Mouse (Mus musculus) adrenal gland (tissue): Measurements from ENCODE around the gene Smim12.

Experiments
- intact Hi-C: fragments of 180-260 bp; cut with DNase I; formaldehyde crosslinking; loops from one replicate; pipeline ENCODE4 v1.15.1; 2025
- long read RNA-seq, 2 experiments: library from polyadenylated mRNA; unstranded; transcript quantifications; one replicate each; pipeline ENCODE4 v2.0.0; 2020; ENCODE audit warnings: borderline replicate concordance in 1 of 2; ENCODE audit not compliant: insufficient replicate concordance in 1 of 2

Smim12 gene
- long read RNA-seq, experiment 1, transcript Smim12-201 (2 exons, 1,022 nt): major isoform, 106 of 113 reads
- long read RNA-seq, experiment 1, partial matches to known transcripts: 5 of 113 reads
- long read RNA-seq, experiment 1, other reads (novel, unspliced or antisense): 2 of 113 reads
- long read RNA-seq, experiment 2, transcript Smim12-201 (2 exons, 1,022 nt): major isoform, 111 of 115 reads
- long read RNA-seq, experiment 2, partial matches to known transcripts: 3 of 115 reads
- long read RNA-seq, experiment 2, other reads (novel, unspliced or antisense): 1 of 115 reads

DNA sequence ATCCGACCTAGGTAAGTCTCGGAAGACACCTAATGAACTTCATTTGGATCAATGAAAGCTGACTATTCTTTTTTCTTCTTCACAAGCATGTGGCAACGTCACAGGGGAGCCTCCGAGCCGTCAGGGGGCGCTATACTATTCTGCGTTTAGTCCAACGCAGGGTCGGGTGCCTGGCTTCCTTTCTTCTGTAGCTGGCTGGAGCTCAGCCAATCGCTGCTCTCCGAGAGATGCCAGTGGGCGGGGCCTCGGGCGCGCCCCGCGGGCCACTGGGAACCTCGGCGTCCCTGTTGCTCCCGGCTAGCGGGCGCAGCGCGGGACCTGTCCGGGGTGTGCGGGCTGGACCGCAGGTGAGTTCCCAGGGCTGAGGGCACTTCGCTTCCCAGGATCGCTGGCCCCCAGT lies at the start of gene Smim12:
Gene Smim12, plus strand, starts transcription at position 233 of the 400 bp plus-strand sequence.
- intact Hi-C loops: loop anchor here (10.0 kb wide), 1 partner anchor 199 kb away; no protein-coding TSS in a partner anchor

- intact Hi-C loops: no loop called here
These were observed 48.9 kb upstream of the Smim12 start for GRCm38 (mm10) chr4:127194477-127195269.

- intact Hi-C loops: no loop called here
These were observed 45.0 kb upstream of the Smim12 start for GRCm38 (mm10) chr4:127198609-127199008.

DNA sequence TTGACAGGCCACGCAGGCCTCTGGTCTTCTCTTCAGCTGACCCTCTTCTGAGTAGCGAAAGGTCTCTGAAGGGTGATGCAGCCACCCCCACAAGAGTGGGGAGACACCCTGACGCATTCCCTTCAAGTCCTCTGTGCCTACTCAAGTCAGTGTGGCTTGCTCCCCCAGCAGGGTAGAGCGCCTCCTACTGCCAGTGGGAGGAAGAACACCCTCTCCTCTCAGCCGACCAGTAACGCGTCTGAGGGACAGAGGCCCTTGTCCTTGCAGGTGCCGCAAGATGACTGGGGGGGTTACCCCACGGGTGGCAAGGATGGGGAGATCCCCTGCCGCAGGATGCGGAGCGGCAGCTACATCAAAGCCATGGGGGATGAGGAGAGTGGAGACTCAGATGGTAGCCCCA lies 44.2 kb upstream of the Smim12 start:
- intact Hi-C loops: no loop called here

DNA sequence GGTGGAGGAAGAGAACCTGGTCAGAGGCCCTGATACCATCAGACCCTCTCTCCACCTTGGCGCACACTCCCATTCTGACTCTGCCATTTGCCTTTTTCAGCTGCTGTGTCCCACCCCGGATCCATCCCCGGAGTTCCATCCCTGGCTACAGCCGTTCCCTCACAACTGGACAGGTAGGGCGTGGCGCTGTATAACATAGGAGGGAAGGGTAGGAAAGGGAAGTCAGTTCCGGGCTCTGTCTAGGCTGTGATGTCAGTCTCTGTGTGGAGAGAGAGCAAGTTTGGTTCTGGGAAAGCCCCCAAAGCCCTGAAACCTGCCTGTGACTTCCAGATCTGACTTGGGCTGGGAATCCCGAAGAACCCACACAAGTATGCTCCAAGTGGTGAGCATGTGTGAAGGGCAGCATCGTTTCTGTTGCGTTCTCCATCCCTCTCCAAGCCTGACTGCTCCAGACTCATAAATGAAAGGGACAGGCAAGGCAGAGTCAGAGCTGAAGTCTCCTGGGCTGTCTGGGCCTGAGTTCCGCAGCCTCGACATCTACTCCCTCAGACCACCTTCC lies 43.3 kb upstream of the Smim12 start:
- intact Hi-C loops: no loop called here

DNA sequence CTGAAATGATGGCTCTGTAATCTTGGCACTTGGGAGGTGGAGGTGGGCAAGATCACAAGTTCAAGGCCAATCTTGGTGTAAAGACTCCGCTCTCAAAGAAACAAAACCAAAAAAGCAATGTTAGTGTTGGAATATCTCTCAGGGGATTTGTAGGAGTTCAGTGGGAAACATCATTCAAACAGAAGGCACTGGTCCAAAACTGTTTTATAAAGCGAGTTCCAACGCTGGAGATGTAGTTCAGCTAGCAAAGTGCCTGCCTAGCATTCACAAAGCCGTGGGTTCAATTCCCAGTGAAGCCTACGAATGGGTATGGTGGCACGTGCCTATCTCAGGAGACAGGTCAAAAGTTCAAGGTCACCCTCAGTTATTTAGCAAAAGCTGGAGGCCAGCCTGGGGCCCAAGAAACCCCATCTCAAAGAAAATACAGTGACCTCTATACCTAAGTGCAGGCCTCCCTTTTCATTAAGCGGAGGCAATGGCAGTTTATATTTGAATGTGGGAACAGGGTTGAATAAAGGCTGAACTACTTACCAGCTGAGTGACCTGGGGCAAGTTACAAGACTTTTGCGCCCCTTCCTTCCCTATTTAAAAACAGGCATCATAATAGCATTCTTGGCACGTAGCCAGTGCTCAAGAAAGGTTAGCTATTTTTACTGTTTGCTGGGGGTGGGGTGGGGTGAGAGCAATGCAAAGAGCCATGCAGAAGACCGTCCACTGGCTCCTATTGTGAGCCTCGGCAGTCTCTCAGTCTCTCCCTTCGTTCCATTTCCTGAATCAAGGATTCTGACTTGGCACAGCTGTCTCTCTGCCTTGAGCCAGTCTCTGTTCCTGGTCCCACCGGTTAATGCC lies 42.6 kb upstream of the Smim12 start:
- intact Hi-C loops: no loop called here

DNA sequence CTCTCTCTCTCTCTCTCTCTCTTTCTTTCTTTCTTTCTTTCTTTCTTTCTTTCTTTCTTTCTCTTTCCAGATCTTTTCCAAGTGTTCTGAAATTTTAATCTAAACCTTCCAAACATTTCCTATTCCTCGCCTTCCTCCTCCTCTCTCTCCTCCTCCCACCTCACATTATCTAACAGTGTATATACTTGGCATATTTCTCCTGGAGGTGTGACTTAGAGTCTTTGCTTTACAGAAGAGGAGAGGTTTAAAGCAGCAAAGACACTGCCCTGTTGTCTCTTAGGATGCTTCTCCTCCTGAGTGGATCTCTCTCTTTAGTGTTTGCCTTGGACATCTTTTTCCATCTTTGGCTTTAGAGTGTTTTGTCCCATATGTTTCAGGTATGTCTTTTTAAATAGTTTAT lies 40.5 kb upstream of the Smim12 start:
- intact Hi-C loops: no loop called here

DNA sequence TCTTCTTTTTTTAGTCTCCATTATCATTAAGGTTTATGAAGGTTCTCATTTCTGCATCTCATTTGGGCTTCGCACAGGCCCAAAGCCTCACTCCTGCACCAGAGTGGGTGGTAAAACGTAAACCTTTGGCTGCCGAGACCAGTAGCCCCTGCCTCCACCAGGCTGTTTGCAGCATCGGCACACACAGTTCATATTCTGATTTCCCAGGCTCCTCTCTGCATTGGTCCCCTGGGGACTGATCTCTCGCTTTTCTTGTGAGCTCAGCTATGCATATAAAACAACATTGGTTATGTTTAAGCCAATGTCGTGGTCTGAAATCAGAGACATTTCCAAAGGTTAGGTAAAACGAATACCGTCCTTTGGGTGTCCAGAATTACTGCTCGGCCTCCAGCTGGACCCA lies 32.3 kb upstream of the Smim12 start:
- intact Hi-C loops: no loop called here

- intact Hi-C loops: no loop called here
These were observed 29.1 kb upstream of the Smim12 start for GRCm38 (mm10) chr4:127214510-127214909.

GRCm38 (mm10) chr4:127215103-127215502 lies 28.5 kb upstream of the Smim12 start:
- intact Hi-C loops: no loop called here

- intact Hi-C loops: no loop called here
These were observed 27.8 kb upstream of the Smim12 start for GRCm38 (mm10) chr4:127215799-127216198.

- intact Hi-C loops: no loop called here
These were observed 27.3 kb upstream of the Smim12 start for GRCm38 (mm10) chr4:127216251-127216651.

DNA sequence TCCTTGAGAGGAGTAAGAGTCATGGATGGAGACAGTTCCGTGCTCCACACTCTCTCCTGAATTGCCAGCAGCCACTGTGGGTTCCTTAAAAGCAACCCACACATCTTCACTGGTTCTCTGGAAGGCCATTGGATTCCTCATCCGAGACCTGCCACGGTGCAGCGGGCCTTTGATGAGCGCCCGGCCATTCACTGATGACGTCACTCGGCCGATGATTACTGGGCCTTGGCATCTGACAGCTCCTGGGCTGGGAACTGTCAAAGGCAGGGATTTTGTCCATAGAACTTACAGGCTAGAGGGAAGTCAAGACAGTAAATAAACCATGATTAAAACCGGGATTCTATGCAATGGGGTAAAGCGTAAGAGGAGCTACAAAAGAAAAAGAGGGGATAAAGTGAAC lies 26.5 kb upstream of the Smim12 start:
- intact Hi-C loops: no loop called here

- intact Hi-C loops: no loop called here
These were observed 20.3 kb upstream of the Smim12 start for GRCm38 (mm10) chr4:127223291-127223690.

- intact Hi-C loops: no loop called here
These were observed 19.8 kb upstream of the Smim12 start for GRCm38 (mm10) chr4:127223755-127224154.

DNA sequence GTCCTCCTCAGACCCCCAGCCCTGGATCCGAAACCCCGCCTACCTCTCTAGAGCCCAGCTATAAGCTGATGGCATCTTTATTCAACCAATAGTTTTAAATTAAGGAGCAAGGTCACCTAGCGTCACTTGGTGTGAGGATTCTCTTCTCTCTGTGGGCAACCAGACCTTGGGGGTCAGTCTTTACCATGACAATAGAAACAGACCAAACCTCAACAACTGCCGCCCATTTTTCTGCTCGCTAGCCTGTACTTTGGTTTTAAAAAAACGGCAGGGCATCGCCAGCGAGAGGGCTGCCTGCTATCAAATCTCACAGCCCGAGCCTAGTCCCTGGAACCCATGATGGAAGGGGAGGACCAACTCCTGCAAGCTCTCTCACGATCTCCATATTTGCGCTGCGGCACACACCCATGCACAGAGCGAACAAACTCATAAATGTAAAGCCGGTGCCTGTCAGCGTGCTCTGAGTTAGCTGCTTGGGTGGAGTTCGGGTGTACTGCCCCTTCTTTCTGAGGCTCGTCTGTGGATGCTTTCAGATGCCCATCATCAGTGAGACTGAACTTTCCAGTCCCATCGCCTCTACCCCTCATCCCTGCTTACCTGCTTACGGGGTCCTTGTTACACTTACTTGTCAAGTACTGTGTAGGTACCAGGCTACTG lies 19.0 kb upstream of the Smim12 start:
- intact Hi-C loops: no loop called here

DNA sequence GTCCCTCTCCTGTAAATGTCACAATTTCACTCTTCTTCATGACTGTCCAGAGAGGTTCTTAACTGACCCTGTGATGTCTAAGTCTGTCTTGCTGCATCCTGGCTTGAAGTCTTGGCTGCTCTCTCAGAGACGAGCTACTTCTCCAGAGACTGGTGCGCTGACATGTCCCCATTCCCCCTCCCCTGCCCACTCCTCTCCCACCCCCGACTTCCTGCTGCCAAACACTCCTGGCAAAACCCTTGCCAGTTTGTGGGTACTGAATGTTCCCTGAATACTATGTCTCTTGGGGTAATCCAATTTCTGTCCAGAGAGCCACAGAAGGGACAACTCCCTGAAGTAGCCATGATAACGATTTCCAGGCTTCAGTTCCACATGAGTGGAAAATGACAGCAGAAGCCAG lies 17.5 kb upstream of the Smim12 start:
- intact Hi-C loops: no loop called here

DNA sequence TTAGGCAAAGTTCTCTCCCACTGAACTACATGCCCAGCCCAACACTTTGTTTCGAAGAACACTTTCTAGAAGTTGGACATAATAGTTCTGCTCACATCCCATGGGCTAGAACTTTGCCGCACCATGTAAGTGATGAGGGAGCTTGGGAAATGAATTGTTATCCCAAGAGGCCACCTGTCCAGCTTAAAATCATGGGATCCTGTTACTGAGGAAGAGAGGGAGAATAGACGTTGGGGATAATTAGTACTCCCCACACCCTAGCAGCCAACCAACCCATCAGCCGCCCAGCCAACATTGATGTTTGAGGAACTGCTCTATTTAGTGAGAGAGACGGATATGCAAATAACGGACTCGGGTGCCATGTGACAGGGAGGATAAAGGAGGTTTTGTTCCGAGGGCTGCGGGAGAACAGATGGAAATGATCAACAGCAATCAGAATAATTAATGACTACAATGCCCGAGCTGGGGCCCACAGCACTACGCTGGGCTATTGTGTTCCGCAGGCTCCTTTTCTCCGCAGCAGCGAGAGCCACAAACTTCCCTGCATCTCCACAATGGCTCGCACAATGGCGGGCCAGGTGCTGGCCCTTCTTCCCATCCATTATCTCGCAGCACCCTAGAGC lies 16.4 kb upstream of the Smim12 start:
- intact Hi-C loops: no loop called here

DNA sequence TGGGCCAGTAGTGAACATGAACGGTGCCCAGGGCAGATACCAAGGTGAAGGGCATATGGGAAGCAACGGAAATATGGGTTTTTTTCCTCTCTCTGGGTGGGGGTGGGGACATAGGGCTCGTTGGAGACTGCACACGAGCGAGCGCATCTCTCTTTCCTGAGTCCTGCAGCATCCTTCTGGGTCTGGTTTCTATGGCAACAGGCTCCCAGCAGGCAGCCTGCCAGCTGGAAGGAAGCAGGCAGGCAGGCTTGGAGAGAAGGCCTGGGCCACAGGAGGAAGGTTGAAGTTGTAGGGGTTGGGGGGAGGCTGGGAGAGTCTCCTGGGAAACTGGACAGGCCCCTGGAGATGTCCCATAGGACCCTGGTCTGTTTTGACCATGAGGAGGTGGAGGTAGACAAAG lies 11.6 kb upstream of the Smim12 start:
- intact Hi-C loops: no loop called here

DNA sequence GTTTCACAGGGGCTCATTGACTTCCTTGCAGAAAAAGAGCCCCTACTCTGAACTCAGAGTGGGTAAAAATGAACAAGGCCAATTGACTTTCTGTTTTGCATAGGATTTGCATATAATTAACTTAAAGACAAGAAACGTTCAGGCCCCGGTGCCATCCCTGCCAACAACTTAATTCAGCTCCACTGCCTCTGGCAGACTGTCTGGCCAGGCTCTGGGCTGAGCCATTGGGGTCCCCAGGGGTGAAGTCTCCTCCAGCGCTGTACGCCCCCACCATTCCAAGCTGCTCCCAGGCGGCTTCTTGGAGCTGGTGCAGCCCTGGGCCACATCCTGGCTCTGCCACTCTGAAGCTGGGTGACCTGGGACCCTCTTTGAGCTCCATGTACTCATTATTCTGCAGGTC lies 11.0 kb upstream of the Smim12 start:
- intact Hi-C loops: no loop called here
